Mouse (Mus musculus) sigmoid colon, adult 10 weeks (tissue): ENCODE data around the gene Strbp. TPM values are rescaled to one million over a fixed set of nuclear protein-coding genes. Genes with fewer than 3 reads are reported as not detected.

Experiments used
- polyA plus RNA-seq: library from polyadenylated mRNA; stranded (reverse); fragments of 350-450 nt; fragmentation: Illumina TruSeq; extraction: RNeasy Lipid Tissue Mini Kit (QIAGEN cat#74804); gene quantifications from one replicate; pipeline ENCODE4 v1.2.3, GENCODE M21; 2014; ENCODE audit warnings: low read depth, low replicate concordance

The Strbp gene
- polyA plus RNA-seq, result 317 TPM

GRCm38 (mm10) chr2:37703230-37703954 is at the start of gene Strbp:
Strbp (minus strand) TSS chr2:37703859.

GRCm38 (mm10) chr2:37516030-37516710 is 187.5 kb downstream of the Strbp start, which contains the start of gene Gpr21:
Gpr21 (plus strand) TSS chr2:37516332.

DNA sequence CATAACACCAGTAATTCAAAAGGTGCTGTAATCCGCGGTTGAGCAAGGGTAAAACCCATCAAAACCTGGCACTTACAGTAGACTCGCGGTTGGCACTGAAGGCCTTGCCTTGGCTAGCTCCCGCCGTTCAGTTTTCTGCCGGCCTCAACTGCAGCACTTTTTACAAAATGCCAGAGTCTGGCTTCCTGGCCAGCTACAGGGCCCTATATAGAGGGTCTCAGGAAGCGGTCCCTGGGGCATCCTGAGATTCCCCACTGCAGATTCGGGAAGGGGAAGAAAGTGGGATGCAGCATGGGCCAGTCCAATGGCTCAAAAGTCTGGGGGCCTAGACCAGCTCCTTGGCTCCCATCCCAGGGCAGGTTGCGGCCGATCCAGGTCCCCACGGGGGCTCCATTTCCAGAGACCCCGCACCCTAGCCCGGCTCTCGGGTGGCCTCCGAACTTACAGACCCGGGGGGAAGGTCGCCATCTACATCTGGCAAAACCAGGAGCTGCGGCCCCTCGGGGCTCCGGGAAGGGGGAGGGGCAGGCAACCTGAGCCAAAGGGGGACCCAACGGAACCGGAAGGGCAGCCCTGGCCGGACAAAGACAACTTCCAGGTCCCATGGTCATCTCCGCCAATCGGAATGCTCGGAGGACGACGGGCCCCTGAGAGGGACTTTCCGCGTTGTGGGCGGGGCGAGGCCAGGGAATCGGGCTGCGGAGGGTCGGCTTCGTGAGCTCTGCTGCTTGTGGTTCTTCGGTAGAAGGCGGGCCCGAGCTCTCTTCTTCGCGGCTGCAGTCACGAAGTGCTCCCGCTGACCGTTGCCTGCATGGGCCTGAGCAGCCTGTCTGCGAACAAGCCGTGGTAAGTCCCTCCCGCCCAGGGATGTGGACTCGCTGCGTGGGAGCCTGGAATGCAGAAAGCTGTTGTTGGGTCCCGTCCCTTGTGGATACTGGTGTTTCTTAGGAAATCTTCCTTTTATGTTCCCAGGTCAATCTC is 260.8 kb downstream of the Strbp start, which contains the start of the genes Zbtb26, Zbtb6 and Rabgap1:
Gene Zbtb26 (minus strand): TSS at position 525 of the 981 bp plus-strand sequence.
Gene Zbtb6 (minus strand): TSS at position 561 of the 981 bp plus-strand sequence.
Gene Rabgap1 (plus strand): TSS at position 669 of the 981 bp plus-strand sequence.

Other genes starting within 250 kb of the Strbp start
- gene Gpr21, start 187.5 kb downstream of the Strbp start, polyA plus RNA-seq, result 0.54 TPM
- gene Crb2, start 72.4 kb upstream of the Strbp start, polyA plus RNA-seq, result not detected